In genomic region chr7:127498407-127498806, GRCm38 (mm10) we compare ENCODE assay signal across 8 mouse cellular contexts. TPM values are rescaled to one million over a fixed set of nuclear protein-coding genes. Genes with fewer than 3 reads are reported as not detected.
DNase-seq lines count a peak whose midpoint lies in the region; ATAC-seq and TF ChIP-seq lines count a peak whose summit lies in the region.

No protein-coding gene starts in this region.

- no peak overlapping the region for H3K4me3 ChIP-seq in limb, embryonic 14.5 days (replicated peaks; ENCODE audit: low read length)
- no peak overlapping the region for H3K4me3 ChIP-seq in limb, embryonic 10.5 days
- no peak overlapping the region for H3K4me3 ChIP-seq in embryonic facial prominence, embryonic 14.5 days (ENCODE audit: low read depth, low read length)
- no peak overlapping the region for H3K4me3 ChIP-seq in lung, embryonic 15.5 days

- 47% methylated on average over 3 of the region's 3 CpGs for WGBS in limb, embryonic 14.5 days
- WGBS in limb, embryonic 10.5 days = 41% methylated on average over 3 of the region's 3 CpGs
- WGBS in embryonic facial prominence, embryonic 14.5 days = 51% methylated on average over 3 of the region's 3 CpGs
- WGBS in lung, embryonic 15.5 days = 45% methylated on average over 3 of the region's 3 CpGs

- H3K9ac ChIP-seq in limb, embryonic 14.5 days (ENCODE audit: low read depth, low read length, severe bottlenecking) = no peak overlapping the region
- H3K9ac ChIP-seq in embryonic facial prominence, embryonic 14.5 days (ENCODE audit: low read depth, low read length) = no peak overlapping the region
- no peak overlapping the region for H3K9ac ChIP-seq in lung, embryonic 15.5 days

- H3K9me3 ChIP-seq in limb, embryonic 14.5 days (ENCODE audit: control insufficient read depth, low read length) = no peaks in the 10 kb centered on the region
- no peaks in the 10 kb centered on the region for H3K9me3 ChIP-seq in limb, embryonic 10.5 days (replicated peaks)
- H3K9me3 ChIP-seq in embryonic facial prominence, embryonic 14.5 days (ENCODE audit: control insufficient read depth, low read length) = no peaks in the 10 kb centered on the region
- H3K9me3 ChIP-seq in lung, embryonic 15.5 days = no peaks in the 10 kb centered on the region

- H3K36me3 ChIP-seq in limb, embryonic 14.5 days (ENCODE audit: control insufficient read depth, insufficient read depth, low read length) = no peaks in the 10 kb centered on the region
- H3K36me3 ChIP-seq in limb, embryonic 10.5 days = no peaks in the 10 kb centered on the region
- no peaks in the 10 kb centered on the region for H3K36me3 ChIP-seq in embryonic facial prominence, embryonic 14.5 days (ENCODE audit: control insufficient read depth, insufficient read depth, low read length)
- H3K36me3 ChIP-seq in lung, embryonic 15.5 days = no peaks in the 10 kb centered on the region

- no peaks in the 10 kb centered on the region for H3K27me3 ChIP-seq in limb, embryonic 14.5 days (ENCODE audit: control insufficient read depth, insufficient read depth, low read length)
- H3K27me3 ChIP-seq in limb, embryonic 10.5 days (ENCODE audit: low read depth, poor library complexity, severe bottlenecking) = no peaks in the 10 kb centered on the region
- H3K27me3 ChIP-seq in embryonic facial prominence, embryonic 14.5 days (replicated peaks; ENCODE audit: control insufficient read depth, insufficient read depth, low read length) = no peaks in the 10 kb centered on the region
- no peaks in the 10 kb centered on the region for H3K27me3 ChIP-seq in lung, embryonic 15.5 days

- no peak overlapping the region for H3K27ac ChIP-seq in limb, embryonic 14.5 days (replicated peaks; ENCODE audit: low read depth, low read length)
- H3K27ac ChIP-seq in limb, embryonic 10.5 days = no peak overlapping the region
- no peak overlapping the region for H3K27ac ChIP-seq in embryonic facial prominence, embryonic 14.5 days (replicated peaks; ENCODE audit: low read depth, low read length)
- no peak overlapping the region for H3K27ac ChIP-seq in lung, embryonic 15.5 days

- peak; percentile 47 to 57 for DNase-seq in cerebellum, adult 18-20 months
- no peak for DNase-seq in cerebellum, postnatal 4 days (ENCODE audit: low spot score in 2 of 2)
- peak; percentile 65 for DNase-seq in limb, embryonic 14.5 days (ENCODE audit: low spot score)
- DNase-seq in limb, embryonic 10.5 days (ENCODE audit: low spot score) = no peak
- DNase-seq in embryonic facial prominence, embryonic 14.5 days (ENCODE audit: low spot score) = peak; percentile 54
- DNase-seq in right cerebral cortex, postnatal 4 days = no peak

- ATAC-seq in limb, embryonic 14.5 days (ENCODE audit: low FRiP score, low read depth) = no peak
- ATAC-seq in embryonic facial prominence, embryonic 14.5 days (ENCODE audit: low read depth) = peak; percentile 51; the same call in 1 of the 2 replicates
- 0 out of 2 replicates have a peak, but pooled peaks have one; percentile 23 for ATAC-seq in lung, embryonic 15.5 days (ENCODE audit: borderline replicate concordance, extremely low read depth, low FRiP score, low TSS enrichment)
- no peak for ATAC-seq in frontal cortex, adult (ENCODE audit: low TSS enrichment)

- no peak overlapping the region for H3K4me2 ChIP-seq in limb, embryonic 14.5 days (replicated peaks; ENCODE audit: low read depth, low read length, severe bottlenecking)
- H3K4me2 ChIP-seq in embryonic facial prominence, embryonic 14.5 days (ENCODE audit: low read depth, low read length) = no peak overlapping the region
- no peak overlapping the region for H3K4me2 ChIP-seq in lung, embryonic 15.5 days

- TF ChIP-seq POLR2A in limb, embryonic 14.5 days (IDR thresholded peaks at IDR 0.05; ENCODE audit: borderline replicate concordance, extremely low read depth, insufficient read depth, insufficient read length) = no peak

- no peaks in the 10 kb centered on the region for H3K4me1 ChIP-seq in limb, embryonic 14.5 days (ENCODE audit: control insufficient read depth, insufficient read depth, low read length)
- no peaks in the 10 kb centered on the region for H3K4me1 ChIP-seq in limb, embryonic 10.5 days
- H3K4me1 ChIP-seq in embryonic facial prominence, embryonic 14.5 days (ENCODE audit: control insufficient read depth, insufficient read depth, low read length) = no peaks in the 10 kb centered on the region
- H3K4me1 ChIP-seq in lung, embryonic 15.5 days = no peaks in the 10 kb centered on the region

RNA-seq across cellular contexts. Expression of gene Srcap, which starts 13.4 kb away (rescaled TPM):
- 21.4 and 37.2 TPM in 2 replicates for polyA plus RNA-seq in limb, embryonic 14.5 days (2012; rRNA removed)
- 44.1 and 54.8 TPM in 2 replicates for polyA plus RNA-seq in limb, embryonic 14.5 days (2014; fragmentation: Nextera tagmentation; extraction: Ambion mirVana)
- polyA plus RNA-seq in limb, embryonic 10.5 days (2016; fragmentation: Nextera tagmentation; extraction: Ambion mirVana) = 70.9 and 80.4 TPM in 2 replicates
- 41.5 and 42.0 TPM in 2 replicates for polyA plus RNA-seq in embryonic facial prominence, embryonic 14.5 days (2014; fragmentation: Nextera tagmentation; extraction: Ambion mirVana)
- 51.2 and 63.7 TPM in 2 replicates for polyA plus RNA-seq in lung, embryonic 15.5 days (2015; fragmentation: Nextera tagmentation; extraction: Ambion mirVana)

RNA-seq across cellular contexts. Expression of gene Fbrs, which starts 19.4 kb away (rescaled TPM):
- polyA plus RNA-seq in limb, embryonic 14.5 days (2012; rRNA removed) = 49.8 and 57.2 TPM in 2 replicates
- polyA plus RNA-seq in limb, embryonic 14.5 days (2014; fragmentation: Nextera tagmentation; extraction: Ambion mirVana) = 17.3 and 21.1 TPM in 2 replicates
- polyA plus RNA-seq in limb, embryonic 10.5 days (2016; fragmentation: Nextera tagmentation; extraction: Ambion mirVana) = 11.4 and 12.5 TPM in 2 replicates
- 14.3 and 15.0 TPM in 2 replicates for polyA plus RNA-seq in embryonic facial prominence, embryonic 14.5 days (2014; fragmentation: Nextera tagmentation; extraction: Ambion mirVana)
- polyA plus RNA-seq in lung, embryonic 15.5 days (2015; fragmentation: Nextera tagmentation; extraction: Ambion mirVana) = 12.2 and 13.3 TPM in 2 replicates

RNA-seq across cellular contexts. Expression of gene Gm42715, which starts 21.0 kb away (rescaled TPM):
- 17.4 and 19.6 TPM in 2 replicates for polyA plus RNA-seq in limb, embryonic 14.5 days (2012; rRNA removed)
- 15.0 and 17.0 TPM in 2 replicates for polyA plus RNA-seq in limb, embryonic 14.5 days (2014; fragmentation: Nextera tagmentation; extraction: Ambion mirVana)
- polyA plus RNA-seq in limb, embryonic 10.5 days (2016; fragmentation: Nextera tagmentation; extraction: Ambion mirVana) = 15.4 and 17.1 TPM in 2 replicates
- polyA plus RNA-seq in embryonic facial prominence, embryonic 14.5 days (2014; fragmentation: Nextera tagmentation; extraction: Ambion mirVana) = 12.2 and 13.2 TPM in 2 replicates
- polyA plus RNA-seq in lung, embryonic 15.5 days (2015; fragmentation: Nextera tagmentation; extraction: Ambion mirVana) = 13.8 and 15.4 TPM in 2 replicates

RNA-seq across cellular contexts. Expression of gene Prr14, which starts 39.0 kb away (rescaled TPM):
- 65.8 and 86.0 TPM in 2 replicates for polyA plus RNA-seq in limb, embryonic 14.5 days (2012; rRNA removed)
- polyA plus RNA-seq in limb, embryonic 14.5 days (2014; fragmentation: Nextera tagmentation; extraction: Ambion mirVana) = 43.7 and 49.7 TPM in 2 replicates
- polyA plus RNA-seq in limb, embryonic 10.5 days (2016; fragmentation: Nextera tagmentation; extraction: Ambion mirVana) = 41.0 and 46.9 TPM in 2 replicates
- polyA plus RNA-seq in embryonic facial prominence, embryonic 14.5 days (2014; fragmentation: Nextera tagmentation; extraction: Ambion mirVana) = 40.4 and 41.9 TPM in 2 replicates
- polyA plus RNA-seq in lung, embryonic 15.5 days (2015; fragmentation: Nextera tagmentation; extraction: Ambion mirVana) = 37.1 and 40.4 TPM in 2 replicates

RNA-seq across cellular contexts. Expression of gene Zfp689, which starts 49.4 kb away (rescaled TPM):
- polyA plus RNA-seq in limb, embryonic 14.5 days (2012; rRNA removed) = 10.2 and 14.7 TPM in 2 replicates
- polyA plus RNA-seq in limb, embryonic 14.5 days (2014; fragmentation: Nextera tagmentation; extraction: Ambion mirVana) = 7.7 and 10.5 TPM in 2 replicates
- polyA plus RNA-seq in limb, embryonic 10.5 days (2016; fragmentation: Nextera tagmentation; extraction: Ambion mirVana) = 14.2 and 14.5 TPM in 2 replicates
- 7.1 and 7.6 TPM in 2 replicates for polyA plus RNA-seq in embryonic facial prominence, embryonic 14.5 days (2014; fragmentation: Nextera tagmentation; extraction: Ambion mirVana)
- polyA plus RNA-seq in lung, embryonic 15.5 days (2015; fragmentation: Nextera tagmentation; extraction: Ambion mirVana) = 6.4 and 6.5 TPM in 2 replicates

Comparison
In these comparisons a context has a peak if more than half of its experiments do, and no peak if none do; other contexts are left out.
1. DNase-seq: peak in cerebellum, adult 18-20 months (2 of 2), limb, embryonic 14.5 days (single experiment) and embryonic facial prominence, embryonic 14.5 days (single experiment); none in cerebellum, postnatal 4 days (0 of 2), limb, embryonic 10.5 days (single experiment) and right cerebral cortex, postnatal 4 days (single experiment).
2. ATAC-seq: peak in embryonic facial prominence, embryonic 14.5 days (single experiment) and lung, embryonic 15.5 days (single experiment); none in limb, embryonic 14.5 days (single experiment) and frontal cortex, adult (single experiment).